Mouse (Mus musculus) kidney, embryonic 15.5 days (tissue): Measurements from ENCODE around the gene Frem2. TPM values are rescaled to one million over a fixed set of nuclear protein-coding genes. Genes with fewer than 3 reads are reported as not detected.

Source experiments
- ATAC-seq: fragments of 200-750 bp; cut with Nextera tagmentation; replicated peaks from 2 replicates; pipeline ENCODE4 v1.8.0; 2017; ENCODE audit warnings: moderate TSS enrichment; ENCODE audit not compliant: low FRiP score
- H3K27ac ChIP-seq: fragments of 300-500 bp; sonication (generic); 2 replicates; pipeline ENCODE4 v1.5.1; 2015; ENCODE audit warnings: mild to moderate bottlenecking, inconsistent platforms
- H3K27me3 ChIP-seq: fragments of 300-500 bp; sonication (generic); 2 replicates; pipeline ENCODE4 v1.6.1; 2015; ENCODE audit warnings: inconsistent platforms
- H3K36me3 ChIP-seq: fragments of 300-500 bp; sonication (generic); 2 replicates; pipeline ENCODE4 v1.6.1; 2015; ENCODE audit warnings: inconsistent platforms
- H3K4me1 ChIP-seq: fragments of 300-500 bp; sonication (generic); 2 replicates; pipeline ENCODE4 v1.6.1; 2015; ENCODE audit warnings: inconsistent platforms
- H3K4me2 ChIP-seq: fragments of 300-500 bp; sonication (generic); 2 replicates; pipeline ENCODE4 v1.6.1; 2015; ENCODE audit warnings: moderate library complexity, mild to moderate bottlenecking, inconsistent platforms
- H3K4me3 ChIP-seq: fragments of 300-500 bp; sonication (generic); replicated peaks from 2 replicates; pipeline ENCODE4 v1.5.1; 2015; ENCODE audit warnings: mild to moderate bottlenecking, inconsistent platforms
- H3K9ac ChIP-seq: fragments of 300-500 bp; sonication (generic); 2 replicates; pipeline ENCODE4 v1.6.1; 2015; ENCODE audit warnings: mild to moderate bottlenecking, inconsistent platforms
- H3K9me3 ChIP-seq: fragments of 300-500 bp; sonication (generic); replicated peaks from 2 replicates; pipeline ENCODE4 v1.6.1; 2016; ENCODE audit warnings: inconsistent platforms
- WGBS: fragments of 180-500 bp; shearing (Covaris S2); methylation state at CpG from one replicate; pipeline ENCODE4 v1.1.7; 2015; ENCODE audit warnings: mixed read lengths; 5-methylcytosine and 5-hydroxymethylcytosine counted together
- polyA plus RNA-seq: library from polyadenylated mRNA; unstranded; fragments of >200 nt; fragmentation: Nextera tagmentation; extraction: Ambion mirVana; gene quantifications from 2 replicates; pipeline ENCODE4 v1.2.1, GENCODE M21; 2015

Frem2 gene
- polyA plus RNA-seq, 1 experiment from 2014 or later, result 15.9 TPM

DNA sequence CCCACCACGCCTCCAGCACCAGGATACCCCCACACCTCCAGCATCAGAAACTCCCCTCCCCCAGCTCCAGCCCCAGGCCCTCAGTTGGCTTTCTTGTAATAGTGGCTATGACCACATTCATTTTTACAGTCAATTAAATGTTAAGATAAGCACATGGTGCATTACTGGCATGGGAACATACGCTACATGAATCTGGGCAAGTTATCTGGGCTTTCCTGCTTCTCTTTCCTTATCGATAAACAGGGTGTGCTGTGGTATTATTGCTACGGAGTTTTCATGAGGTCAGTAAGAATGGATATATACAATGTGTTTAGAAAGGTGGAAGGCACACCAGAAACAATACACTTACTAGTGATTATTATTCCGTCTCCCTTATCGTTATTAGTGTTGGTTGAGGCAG is 125.1 kb downstream of the Frem2 start:
- no peak for ATAC-seq
- Histone ChIP-seq H3K4me3 (no peak overlapping the region), H3K27ac (no peak overlapping the region), H3K4me2 (no peak overlapping the region), H3K9ac (no peak overlapping the region), H3K9me3 (no peaks in the 10 kb centered on the region), H3K36me3 (peaks cover 25% of the 10 kb centered on the region), H3K27me3 (no peaks in the 10 kb centered on the region), H3K4me1 (no peaks in the 10 kb centered on the region)
- 89% methylated on average over 6 of the region's 6 CpGs for WGBS

DNA sequence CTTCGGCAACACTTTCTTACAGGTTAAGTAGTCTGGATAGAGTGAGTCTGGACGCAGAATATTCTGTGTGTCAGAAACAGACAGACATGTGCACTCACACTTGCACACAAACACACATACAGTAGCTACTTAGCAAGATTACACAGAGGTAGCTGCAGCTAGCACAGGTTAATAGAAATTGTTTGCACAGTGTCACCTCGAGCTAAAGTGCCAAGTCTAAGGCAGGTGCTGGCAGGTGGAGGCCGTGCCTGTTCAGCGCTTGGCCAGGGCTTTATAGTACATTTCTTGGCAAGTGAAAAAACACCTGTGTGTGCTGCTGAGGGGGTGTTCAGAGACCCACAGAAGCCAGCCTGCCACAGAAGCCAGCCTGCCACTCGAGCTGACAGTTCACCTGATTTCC is 126.8 kb downstream of the Frem2 start:
- peaks cover 11% of the 10 kb centered on the region for H3K36me3 ChIP-seq
- H3K27me3 ChIP-seq, result no peaks in the 10 kb centered on the region
- no peak overlapping the region for H3K4me2 ChIP-seq
- no peak for ATAC-seq
- H3K27ac ChIP-seq, result no peak overlapping the region
- H3K9ac ChIP-seq, result no peak overlapping the region
- WGBS, result 85% methylated on average over 6 of the region's 6 CpGs
- peaks cover 4% of the 10 kb centered on the region; the same call in 1 of the 2 replicates for H3K4me1 ChIP-seq
- no peak overlapping the region for H3K4me3 ChIP-seq
- no peaks in the 10 kb centered on the region for H3K9me3 ChIP-seq

DNA sequence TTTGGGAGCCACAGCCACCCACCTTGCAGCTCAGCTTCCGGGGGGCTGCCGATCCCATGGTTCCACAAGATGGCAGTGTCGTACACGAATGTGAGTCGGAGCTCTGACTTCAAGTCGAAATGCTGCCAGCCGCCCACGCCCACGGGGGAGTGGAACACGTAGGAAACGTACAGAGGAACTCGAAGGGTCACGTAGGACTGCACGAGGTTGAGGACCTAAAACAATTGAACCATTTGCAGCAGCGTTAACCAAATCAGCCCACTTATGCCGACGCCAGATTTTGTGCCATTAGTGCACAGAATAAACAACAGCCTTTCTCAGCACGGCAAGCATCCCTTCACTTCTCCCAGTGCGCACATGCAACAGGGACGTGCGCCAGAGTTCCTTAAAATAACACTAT is 131.4 kb downstream of the Frem2 start:
- Histone ChIP-seq H3K4me1 (peaks cover 4% of the 10 kb centered on the region; the same call in 1 of the 2 replicates), H3K27me3 (no peaks in the 10 kb centered on the region), H3K4me2 (peak overlapping the region; percentile 58), H3K9me3 (no peaks in the 10 kb centered on the region), H3K4me3 (peak overlapping the region; percentile 33), H3K27ac (no peak overlapping the region), H3K36me3 (peaks cover 14% of the 10 kb centered on the region), H3K9ac (no peak overlapping the region)
- ATAC-seq, result peak; percentile 29; the same call in 1 of the 2 replicates
- WGBS, result 19% methylated on average over 21 of the region's 21 CpGs

DNA sequence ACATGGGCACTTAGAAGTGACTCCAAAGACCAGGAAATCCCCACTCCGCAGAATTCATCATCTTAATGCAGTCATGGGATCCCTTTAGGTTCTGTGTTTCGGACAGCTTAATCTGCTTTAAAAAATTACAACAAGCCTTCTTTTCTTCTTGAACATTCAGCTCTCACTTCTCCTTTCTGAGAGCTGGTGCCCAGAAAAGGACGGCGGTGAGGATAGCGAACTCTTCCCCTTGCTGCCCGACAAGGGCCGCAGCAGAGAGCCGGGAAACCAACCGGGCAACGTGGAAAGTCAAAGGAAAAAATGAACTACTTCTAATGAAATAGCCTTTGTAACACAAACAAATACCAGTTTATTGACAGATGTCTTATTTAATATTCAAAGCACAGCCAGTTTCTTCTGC is 134.4 kb downstream of the Frem2 start:
- H3K9ac ChIP-seq, result no peak overlapping the region
- whole genome bisulfite sequencing, result 94% methylated on average over 10 of the region's 10 CpGs
- no peak overlapping the region for H3K27ac ChIP-seq
- H3K27me3 ChIP-seq, result no peaks in the 10 kb centered on the region
- no peak overlapping the region for H3K4me2 ChIP-seq
- H3K9me3 ChIP-seq, result no peaks in the 10 kb centered on the region
- peaks cover 34% of the 10 kb centered on the region for H3K36me3 ChIP-seq
- no peak overlapping the region for H3K4me3 ChIP-seq
- H3K4me1 ChIP-seq, result peaks cover 4% of the 10 kb centered on the region; the same call in 1 of the 2 replicates
- no peak for ATAC-seq

DNA sequence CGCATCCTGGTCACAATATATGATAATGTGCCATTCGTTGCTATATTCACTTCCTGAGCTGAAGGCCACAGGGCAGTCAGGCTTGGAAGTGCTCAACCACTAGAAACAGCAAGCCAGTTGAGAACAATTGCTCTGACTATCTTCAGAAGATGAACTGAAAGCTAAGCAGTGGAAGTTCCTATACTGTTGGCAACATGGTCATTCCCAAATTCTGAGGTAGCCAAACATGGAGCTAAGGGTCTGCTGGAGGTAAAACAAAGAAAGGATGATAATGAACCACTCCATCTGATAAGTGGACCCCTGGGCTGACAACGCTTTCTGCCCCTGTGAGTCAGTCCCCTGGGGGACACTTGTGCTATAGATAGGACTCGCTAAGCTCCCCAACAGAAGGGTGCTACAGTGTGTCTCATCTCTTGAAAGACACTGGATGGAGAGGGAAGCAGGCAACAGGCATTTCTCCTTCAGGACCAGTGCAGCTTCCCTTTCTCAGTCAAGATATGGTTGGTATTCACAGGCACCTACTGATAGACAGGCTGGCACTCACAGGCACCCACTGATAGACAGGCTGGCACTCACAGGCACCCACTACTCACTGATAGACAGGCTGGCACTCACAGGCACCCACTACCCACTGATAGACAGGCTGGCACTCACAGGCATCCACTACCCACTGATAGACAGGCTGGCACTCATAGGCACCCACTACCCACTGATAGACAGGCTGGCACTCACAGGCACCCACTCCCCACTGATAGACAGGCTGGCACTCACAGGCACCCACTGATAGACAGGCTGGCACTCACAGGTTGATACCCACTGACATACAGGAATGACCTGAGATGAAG is 142.7 kb downstream of the Frem2 start:
- no peak for ATAC-seq
- Histone ChIP-seq H3K4me2 (no peak overlapping the region), H3K9me3 (no peaks in the 10 kb centered on the region), H3K9ac (no peak overlapping the region), H3K4me3 (no peak overlapping the region), H3K27ac (no peak overlapping the region), H3K36me3 (peaks cover 23% of the 10 kb centered on the region), H3K4me1 (no peaks in the 10 kb centered on the region), H3K27me3 (no peaks in the 10 kb centered on the region)
- WGBS, result 85% methylated on average over 4 of the region's 4 CpGs

DNA sequence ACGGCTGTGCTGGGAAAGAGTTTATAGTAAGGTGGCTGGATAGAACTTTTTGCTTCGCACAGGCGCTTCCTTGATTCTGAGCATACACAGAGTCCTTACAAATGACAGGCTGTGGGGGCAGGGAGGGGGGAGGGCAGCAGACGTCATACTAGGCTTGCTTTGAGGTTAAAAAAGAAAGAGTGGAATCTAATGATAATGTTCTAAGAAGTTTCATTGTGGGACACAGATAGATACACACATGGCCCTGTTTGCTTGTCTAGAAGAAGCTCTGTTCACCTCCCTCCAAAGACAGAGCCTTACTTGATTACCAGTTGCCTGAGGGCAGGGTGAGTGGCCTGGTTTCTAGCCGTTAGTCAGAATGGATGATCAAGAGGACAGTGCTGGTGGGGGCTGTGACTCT is 144.1 kb downstream of the Frem2 start:
- no peak overlapping the region for H3K27ac ChIP-seq
- 50% methylated on average over 5 of the region's 5 CpGs for WGBS
- H3K4me1 ChIP-seq, result no peaks in the 10 kb centered on the region
- no peak overlapping the region for H3K4me2 ChIP-seq
- H3K4me3 ChIP-seq, result no peak overlapping the region
- ATAC-seq, result peak; percentile 52; the same call in 1 of the 2 replicates
- no peak overlapping the region for H3K9ac ChIP-seq
- no peaks in the 10 kb centered on the region for H3K27me3 ChIP-seq
- no peaks in the 10 kb centered on the region for H3K9me3 ChIP-seq
- peaks cover 13% of the 10 kb centered on the region; the same call in 1 of the 2 replicates for H3K36me3 ChIP-seq

DNA sequence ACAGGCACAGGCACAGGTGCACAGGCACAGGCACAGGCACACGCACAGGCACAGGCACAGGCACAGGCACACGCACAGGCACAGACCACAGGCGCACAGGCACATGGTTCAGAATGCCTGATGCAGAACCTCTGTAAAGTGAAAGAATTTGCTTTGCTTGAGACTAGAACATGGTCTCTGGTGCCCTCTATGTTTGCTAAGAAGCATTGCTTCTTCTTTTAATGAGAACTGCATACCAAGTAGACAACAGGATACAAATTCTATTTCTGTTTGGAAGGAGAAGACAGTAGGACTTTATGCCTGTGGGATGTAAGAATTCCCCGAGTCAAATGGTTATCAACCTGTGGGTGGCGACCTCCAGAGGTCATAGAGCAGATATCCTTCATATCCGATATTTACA is 154.7 kb downstream of the Frem2 start:
- H3K9me3 ChIP-seq, result no peaks in the 10 kb centered on the region
- WGBS, result 74% methylated on average over 6 of the region's 6 CpGs
- H3K4me3 ChIP-seq, result no peak overlapping the region
- no peak overlapping the region for H3K4me2 ChIP-seq
- no peak for ATAC-seq
- 0 out of 2 replicates have a peak, but pooled peaks cover 3% of the 10 kb centered on the region for H3K4me1 ChIP-seq
- H3K27me3 ChIP-seq, result no peaks in the 10 kb centered on the region
- H3K27ac ChIP-seq, result no peak overlapping the region
- H3K9ac ChIP-seq, result no peak overlapping the region
- no peaks in the 10 kb centered on the region for H3K36me3 ChIP-seq

DNA sequence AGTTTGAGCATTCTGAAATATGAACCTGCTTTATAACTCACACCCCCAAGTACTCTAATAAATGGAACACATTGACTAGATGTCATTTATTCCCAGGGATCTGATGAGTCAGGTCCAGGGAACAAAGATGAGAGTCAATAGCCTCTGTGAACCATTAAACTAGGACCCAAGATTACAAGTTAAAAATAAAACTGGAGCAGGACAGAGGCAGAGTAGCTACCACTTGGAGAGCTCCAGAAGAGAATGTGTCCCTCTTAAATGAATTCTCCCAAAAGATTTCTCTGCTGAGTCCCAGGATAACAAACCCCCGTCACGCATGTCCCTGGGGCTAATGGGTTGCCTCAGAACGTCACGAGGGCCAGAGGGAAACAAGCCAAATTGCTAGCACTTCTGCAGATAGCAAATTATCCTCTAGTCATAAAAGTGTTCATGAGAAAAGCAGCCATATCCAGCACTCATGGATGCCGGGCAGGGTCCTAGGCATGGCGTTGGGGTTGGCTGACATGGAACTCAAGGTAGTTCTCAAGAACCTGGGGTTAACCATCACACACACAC is 158.7 kb downstream of the Frem2 start:
- ATAC-seq, result peak; percentile 33; the same call in 1 of the 2 replicates
- peak overlapping the region; percentile 56; the same call in 1 of the 2 replicates for H3K27ac ChIP-seq
- WGBS, result 64% methylated on average over 6 of the region's 6 CpGs

DNA sequence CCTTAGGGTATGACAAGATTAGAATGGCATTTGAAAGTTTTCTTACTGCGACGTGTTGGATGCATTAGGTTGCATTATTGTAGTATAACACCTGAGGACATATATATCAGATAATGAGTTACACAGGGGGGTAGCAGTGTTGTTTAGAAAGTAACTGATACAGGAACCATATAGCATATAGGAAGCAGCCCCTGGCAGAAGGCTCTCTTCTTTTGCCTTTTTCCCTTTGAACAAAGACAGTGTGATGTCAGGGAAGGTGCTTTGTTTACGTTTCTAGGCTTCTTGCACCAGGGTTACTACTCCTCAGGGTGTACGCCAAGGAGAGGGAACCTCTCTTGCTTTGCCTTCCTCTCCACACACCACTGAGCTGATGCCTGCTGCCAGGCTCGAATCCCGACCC is 168.8 kb downstream of the Frem2 start, which contains the start of gene Stoml3:
TSS of gene Stoml3 (plus strand) at position 301 of the 400 bp plus-strand sequence.
- Histone ChIP-seq H3K9ac (no peak within 1 kb of the TSS), H3K27ac (no peak within 1 kb of the TSS), H3K4me1 (peaks cover 27% of the 10 kb centered on the region), H3K4me3 (no peak within 1 kb of the TSS), H3K27me3 (no peaks in the 10 kb centered on the region), H3K9me3 (no peaks in the 10 kb centered on the region), H3K36me3 (no peaks in the 10 kb centered on the region), H3K4me2 (no peak within 1 kb of the TSS)
- WGBS, result 63% methylated on average over 6 of the region's 6 CpGs
- no peak for ATAC-seq

More for the DNA sequence above, 158.7 kb downstream of the Frem2 start:
- 0 out of 2 replicates have a peak, but pooled peaks cover 3% of the 10 kb centered on the region for H3K4me1 ChIP-seq
- H3K36me3 ChIP-seq, result no peaks in the 10 kb centered on the region
- no peak overlapping the region for H3K4me3 ChIP-seq
- H3K4me2 ChIP-seq, result no peak overlapping the region
- H3K27me3 ChIP-seq, result no peaks in the 10 kb centered on the region
- H3K9me3 ChIP-seq, result no peaks in the 10 kb centered on the region
- no peak overlapping the region for H3K9ac ChIP-seq

DNA sequence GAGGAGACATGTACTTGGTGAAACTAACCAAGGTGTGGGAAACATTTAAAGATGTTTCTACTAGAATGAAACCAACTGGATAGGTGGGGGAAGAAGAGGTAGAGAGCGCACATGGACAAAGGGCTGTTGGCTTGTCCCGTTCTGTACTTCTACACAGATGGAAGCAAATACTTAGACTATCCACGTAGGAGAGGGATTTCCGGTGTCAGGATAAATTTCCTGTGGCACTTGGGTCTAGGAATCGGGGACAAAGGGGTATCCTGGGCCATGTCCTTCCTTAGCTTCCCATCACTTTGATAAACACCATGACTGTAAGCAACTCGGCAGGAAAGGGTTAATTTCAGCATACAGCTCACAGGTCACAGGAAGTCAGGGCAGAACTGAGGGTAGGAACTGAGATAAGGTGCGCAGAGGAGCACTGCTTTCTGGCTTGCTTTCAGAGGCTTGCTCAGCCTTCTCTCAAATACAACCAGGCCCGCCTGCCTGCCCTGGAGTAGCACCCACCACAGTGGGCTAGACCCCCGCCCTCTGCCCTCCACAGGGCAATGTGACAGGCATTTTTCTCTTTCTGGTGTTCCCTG is 170.1 kb downstream of the Frem2 start:
- H3K27me3 ChIP-seq, result no peaks in the 10 kb centered on the region
- ATAC-seq, result no peak
- no peak overlapping the region for H3K9ac ChIP-seq
- no peak overlapping the region for H3K4me2 ChIP-seq
- WGBS, result 61% methylated on average over 9 of the region's 9 CpGs
- H3K4me1 ChIP-seq, result peaks cover 27% of the 10 kb centered on the region
- H3K4me3 ChIP-seq, result no peak overlapping the region
- no peak overlapping the region for H3K27ac ChIP-seq
- H3K9me3 ChIP-seq, result no peaks in the 10 kb centered on the region
- H3K36me3 ChIP-seq, result peaks cover 9% of the 10 kb centered on the region

DNA sequence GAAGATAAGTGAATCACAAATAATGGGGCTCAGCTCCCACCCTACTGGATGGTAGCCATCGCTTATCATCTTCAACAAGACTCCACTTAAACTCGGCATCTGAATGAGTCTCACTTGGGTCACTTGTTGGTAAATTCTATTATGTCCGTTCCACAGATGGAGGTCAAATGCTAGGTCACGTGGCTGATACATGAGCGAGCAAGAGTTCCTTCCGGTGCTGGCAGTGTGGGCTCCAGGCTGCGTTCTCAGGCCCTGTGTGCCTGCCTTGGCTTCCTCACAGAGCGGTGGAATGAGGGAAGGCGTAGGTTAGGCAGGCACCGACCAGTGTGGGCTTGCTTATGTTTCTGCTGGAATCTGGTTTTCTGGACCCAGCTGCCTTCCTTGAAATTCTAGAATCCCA is 170.6 kb downstream of the Frem2 start:
- H3K9ac ChIP-seq, result no peak overlapping the region
- peaks cover 14% of the 10 kb centered on the region for H3K36me3 ChIP-seq
- peaks cover 27% of the 10 kb centered on the region for H3K4me1 ChIP-seq
- H3K27ac ChIP-seq, result no peak overlapping the region
- no peaks in the 10 kb centered on the region for H3K27me3 ChIP-seq
- no peak overlapping the region for H3K4me2 ChIP-seq
- no peak overlapping the region for H3K4me3 ChIP-seq
- WGBS, result 70% methylated on average over 10 of the region's 10 CpGs
- H3K9me3 ChIP-seq, result no peaks in the 10 kb centered on the region
- ATAC-seq, result no peak

DNA sequence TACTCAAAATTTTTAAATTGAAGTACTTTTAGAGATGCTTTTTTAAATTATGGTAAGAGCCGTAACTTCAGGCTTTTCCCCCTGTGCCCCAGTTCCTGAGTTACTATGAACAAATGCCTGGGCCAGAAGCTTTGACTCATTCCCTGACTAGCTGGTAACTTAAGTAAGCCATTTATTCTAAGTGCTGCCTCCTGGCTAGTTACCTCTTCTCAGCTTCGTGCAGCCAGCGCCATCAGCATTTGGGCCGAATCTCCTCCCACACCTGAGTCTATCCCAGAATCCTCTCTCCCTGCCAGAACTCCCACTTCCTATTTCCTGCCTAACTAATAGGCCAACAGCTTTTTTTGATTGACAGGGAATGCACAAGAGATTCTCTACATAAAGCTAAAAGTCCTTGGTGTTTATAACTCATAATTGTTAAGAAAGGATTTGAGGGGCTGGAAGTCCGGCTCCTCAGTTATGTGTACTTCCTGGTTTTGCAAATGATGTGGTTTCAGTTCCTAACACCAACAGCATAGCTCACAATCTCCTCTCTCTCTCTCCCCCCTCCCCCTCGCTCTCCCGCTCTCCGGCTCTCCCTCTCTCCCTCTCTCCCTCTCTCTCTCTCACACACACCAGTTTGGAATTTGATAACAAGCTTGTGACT is 173.6 kb downstream of the Frem2 start:
- H3K4me3 ChIP-seq, result no peak overlapping the region
- 83% methylated on average over 8 of the region's 8 CpGs for WGBS
- ATAC-seq, result no peak
- H3K9me3 ChIP-seq, result no peaks in the 10 kb centered on the region
- peaks cover 42% of the 10 kb centered on the region for H3K36me3 ChIP-seq
- no peaks in the 10 kb centered on the region for H3K27me3 ChIP-seq
- H3K9ac ChIP-seq, result no peak overlapping the region
- peaks cover 27% of the 10 kb centered on the region for H3K4me1 ChIP-seq
- no peak overlapping the region for H3K4me2 ChIP-seq
- H3K27ac ChIP-seq, result no peak overlapping the region
